ENCODE assay signal across 15 mouse cellular contexts in genomic region chr5:32069566-32070169, GRCm38 (mm10).
DNase-seq lines count a peak whose midpoint lies in the region; ATAC-seq and TF ChIP-seq lines count a peak whose summit lies in the region.
"Had no signal": no experiment of that assay in that cellular context is flagged by ENCODE, and none has a peak within 500 bp of the region (broad histone marks: within the 10 kb centered on the region; RNA-seq: fewer than 3 reads in every experiment).

No protein-coding gene starts in this region.

- H3K4me3 ChIP-seq in heart, adult 2 months: no peak overlapping the region
- no peak overlapping the region for H3K4me3 ChIP-seq in midbrain, embryonic 11.5 days (ENCODE audit: low read depth, low read length)
- H3K4me3 ChIP-seq in midbrain, embryonic 10.5 days: no peak overlapping the region
- no peak overlapping the region for H3K4me3 ChIP-seq in embryonic facial prominence, embryonic 10.5 days
- no peak overlapping the region for H3K4me3 ChIP-seq in myocyte
- H3K4me3 ChIP-seq: forebrain, embryonic 10.5 days; kidney, embryonic 15.5 days; liver, embryonic 13.5 days; neural tube, embryonic 15.5 days had no signal

- H3K4me1 ChIP-seq in heart, adult 2 months (ENCODE audit: control insufficient read depth, insufficient read depth, low read length): peaks cover 6% of the 10 kb centered on the region
- no peaks in the 10 kb centered on the region for H3K4me1 ChIP-seq in midbrain, embryonic 11.5 days (ENCODE audit: control insufficient read depth, insufficient read depth, low read length)
- no peaks in the 10 kb centered on the region for H3K4me1 ChIP-seq in midbrain, embryonic 10.5 days
- H3K4me1 ChIP-seq in embryonic facial prominence, embryonic 10.5 days: peaks cover 10% of the 10 kb centered on the region
- H3K4me1 ChIP-seq: forebrain, embryonic 10.5 days; neural tube, embryonic 15.5 days had no signal

- H3K79me2 ChIP-seq in heart, adult 2 months (replicated peaks; ENCODE audit: control insufficient read depth, insufficient read depth, low read length): no peaks in the 10 kb centered on the region
- no peaks in the 10 kb centered on the region for H3K79me2 ChIP-seq in myocyte (ENCODE audit: control insufficient read depth, insufficient read depth)

- no peak for ATAC-seq in midbrain, embryonic 11.5 days (ENCODE audit: low FRiP score)

- TF ChIP-seq EP300 in heart, adult 2 months (IDR thresholded peaks at IDR 0.05; ENCODE audit: insufficient read depth, low read depth, low read length): no peak

- intact Hi-C loops in heart, adult 2 months (cut with DNase I): loop anchor here (5.0 kb wide), 1 partner anchor 128 kb away; no protein-coding TSS in a partner anchor

- no peak overlapping the region for H3ac ChIP-seq in myocyte (ENCODE audit: control insufficient read depth, insufficient read length)

- TF ChIP-seq CTCF in heart, adult 2 months (IDR thresholded peaks at IDR 0.05): no peak

- no peak overlapping the region for H3K9ac ChIP-seq in heart, adult 2 months (ENCODE audit: low read depth, low read length)
- no peak overlapping the region for H3K9ac ChIP-seq in midbrain, embryonic 11.5 days (ENCODE audit: low read length)
- H3K9ac ChIP-seq: kidney, embryonic 15.5 days; liver, embryonic 13.5 days; neural tube, embryonic 15.5 days had no signal

- no peak for TF ChIP-seq POLR2A in heart, adult 2 months (IDR thresholded peaks at IDR 0.05; ENCODE audit: insufficient read depth, low read depth, low read length)
- TF ChIP-seq POLR2A in myocyte (IDR thresholded peaks at IDR 0.05; ENCODE audit: insufficient read length, low read depth): no peak

- H3K27ac ChIP-seq in heart, adult 2 months: peak overlapping the region; percentile 20
- no peak overlapping the region for H3K27ac ChIP-seq in midbrain, embryonic 11.5 days (ENCODE audit: low read depth, low read length)
- no peak overlapping the region for H3K27ac ChIP-seq in midbrain, embryonic 10.5 days (replicated peaks)
- no peak overlapping the region for H3K27ac ChIP-seq in embryonic facial prominence, embryonic 10.5 days (replicated peaks)
- H3K27ac ChIP-seq: forebrain, embryonic 10.5 days; kidney, embryonic 15.5 days; liver, embryonic 13.5 days; neural tube, embryonic 15.5 days had no signal

- H3K36me3 ChIP-seq in heart, adult 2 months (ENCODE audit: control insufficient read depth, insufficient read depth, low read length): no peaks in the 10 kb centered on the region
- no peaks in the 10 kb centered on the region for H3K36me3 ChIP-seq in midbrain, embryonic 11.5 days (ENCODE audit: control insufficient read depth, insufficient read depth, low read length)
- H3K36me3 ChIP-seq in midbrain, embryonic 10.5 days: no peaks in the 10 kb centered on the region
- H3K36me3 ChIP-seq in embryonic facial prominence, embryonic 10.5 days (replicated peaks): no peaks in the 10 kb centered on the region
- no peaks in the 10 kb centered on the region for H3K36me3 ChIP-seq in myocyte (ENCODE audit: control insufficient read depth, insufficient read depth)
- H3K36me3 ChIP-seq: forebrain, embryonic 10.5 days; kidney, embryonic 15.5 days; liver, embryonic 13.5 days; neural tube, embryonic 15.5 days had no signal

- WGBS in heart, adult 2 months: 58% methylated on average over 10 of the region's 10 CpGs
- WGBS in midbrain, embryonic 11.5 days: 84% methylated on average over 10 of the region's 10 CpGs
- WGBS in midbrain, embryonic 10.5 days: 86% methylated on average over 10 of the region's 10 CpGs
- 84% methylated on average over 10 of the region's 10 CpGs for WGBS in embryonic facial prominence, embryonic 10.5 days

- no peak for DNase-seq in heart, adult 2 months
- DNase-seq in heart, postnatal 4 days: no peak
- peak; percentile 64 for DNase-seq in midbrain, embryonic 11.5 days (ENCODE audit: low spot score, missing footprints)
- no peak for DNase-seq in midbrain, embryonic 10.5 days (ENCODE audit: low spot score)
- DNase-seq in embryonic facial prominence, embryonic 10.5 days (ENCODE audit: low spot score): peak; percentile 6
- no peak for DNase-seq in urinary bladder, adult 18-20 months (ENCODE audit: low spot score in 2 of 2)
- DNase-seq in left cerebral cortex, adult 8-10 months (ENCODE audit: low spot score in 2 of 2): no peak
- DNase-seq: cerebellum, adult 9-11 months; liver, embryonic 13.5 days; lung, postnatal 14 days; thymus, adult 18-20 months had no signal

- H3K4me2 ChIP-seq in midbrain, embryonic 11.5 days: no peak overlapping the region
- peak overlapping the region; percentile 4 for H3K4me2 ChIP-seq in myocyte (ENCODE audit: low read depth)
- H3K4me2 ChIP-seq: kidney, embryonic 15.5 days; liver, embryonic 13.5 days; neural tube, embryonic 15.5 days had no signal

- H3K27me3 ChIP-seq in heart, adult 2 months (ENCODE audit: control insufficient read depth, insufficient read depth, low read length): no peaks in the 10 kb centered on the region
- no peaks in the 10 kb centered on the region for H3K27me3 ChIP-seq in midbrain, embryonic 11.5 days (ENCODE audit: control insufficient read depth, insufficient read depth, low read length)
- no peaks in the 10 kb centered on the region for H3K27me3 ChIP-seq in midbrain, embryonic 10.5 days (ENCODE audit: low read depth, poor library complexity, severe bottlenecking)
- no peaks in the 10 kb centered on the region for H3K27me3 ChIP-seq in embryonic facial prominence, embryonic 10.5 days (replicated peaks; ENCODE audit: low read depth, poor library complexity, severe bottlenecking)
- no peaks in the 10 kb centered on the region for H3K27me3 ChIP-seq in myocyte (ENCODE audit: control insufficient read depth, insufficient read depth, insufficient read length)
- H3K27me3 ChIP-seq: kidney, embryonic 15.5 days; liver, embryonic 13.5 days; neural tube, embryonic 15.5 days had no signal

- H3K9me3 ChIP-seq in midbrain, embryonic 11.5 days (ENCODE audit: control insufficient read depth, low read length): no peaks in the 10 kb centered on the region
- H3K9me3 ChIP-seq in midbrain, embryonic 10.5 days (replicated peaks): no peaks in the 10 kb centered on the region
- H3K9me3 ChIP-seq in embryonic facial prominence, embryonic 10.5 days: no peaks in the 10 kb centered on the region
- H3K9me3 ChIP-seq: forebrain, embryonic 10.5 days; kidney, embryonic 15.5 days; liver, embryonic 13.5 days; neural tube, embryonic 15.5 days had no signal

TF ChIP-seq in myocyte, 11 proteins besides CTCF, POLR2A, EP300 and RAD21:
- no peak for TF ChIP-seq SRF (IDR thresholded peaks at IDR 0.05; ENCODE audit: control insufficient read depth, insufficient read length, low read depth)
- TF ChIP-seq USF1 (IDR thresholded peaks at IDR 0.05; ENCODE audit: low read depth): no peak
- TF ChIP-seq REST (IDR thresholded peaks at IDR 0.05; ENCODE audit: insufficient read depth, insufficient read length): no peak
- no peak for TF ChIP-seq POLR2AphosphoS2 (IDR thresholded peaks at IDR 0.05; ENCODE audit: insufficient read length, low read depth)
- no peak for TF ChIP-seq CEBPB (IDR thresholded peaks at IDR 0.05; ENCODE audit: insufficient read depth, poor library complexity, severe bottlenecking)
- TF ChIP-seq MYOD1 (IDR thresholded peaks at IDR 0.05; ENCODE audit: control insufficient read depth in 1 of 3, insufficient read length in 2 of 3, low read depth in 2 of 3): no peak
- no peak for TF ChIP-seq MYOG (IDR thresholded peaks at IDR 0.05; ENCODE audit: control insufficient read depth in 1 of 3, insufficient read depth in 1 of 3, insufficient read length in 2 of 3, low read depth in 2 of 3)
- TF ChIP-seq E2F4 (IDR thresholded peaks at IDR 0.05; ENCODE audit: insufficient read depth): no peak
- TF ChIP-seq MAX (IDR thresholded peaks at IDR 0.05; ENCODE audit: low read depth): no peak
- TF ChIP-seq TCF12 (IDR thresholded peaks at IDR 0.05; ENCODE audit: insufficient read depth, poor library complexity, severe bottlenecking): no peak
- TF ChIP-seq TCF3 (IDR thresholded peaks at IDR 0.05; ENCODE audit: insufficient read length, low read depth): no peak

Comparison
In these comparisons a context has a peak if more than half of its experiments do, and no peak if none do; other contexts are left out.
1. DNase-seq: peak in midbrain, embryonic 11.5 days (single experiment) and embryonic facial prominence, embryonic 10.5 days (single experiment); none in heart, adult 2 months (0 of 2), heart, postnatal 4 days (single experiment), midbrain, embryonic 10.5 days (single experiment), urinary bladder, adult 18-20 months (0 of 2) and left cerebral cortex, adult 8-10 months (0 of 2).